Mouse (Mus musculus) ES-E14 (cell line): Measurements from ENCODE around the gene Wnt3a.

Experiments
- ZC3H11A ChIP-seq: IDR thresholded peaks from 2 replicates; pipeline ENCODE4 v1.6.1; 2012; ENCODE audit warnings: low read depth, mild to moderate bottlenecking, inconsistent platforms, low read length, borderline replicate concordance
- ZNF384 ChIP-seq: IDR thresholded peaks from 2 replicates; pipeline ENCODE4 v1.6.1; 2012; ENCODE audit warnings: low read depth, low read length, inconsistent platforms

GRCm38 (mm10) chr11:59322988-59323387 lies 32.4 kb upstream of the Wnt3a start:
- TF ChIP-seq ZC3H11A, result no peak
- TF ChIP-seq ZNF384, result no peak
